Mouse (Mus musculus) heart, postnatal 36 days (tissue): ENCODE results near the gene Homer2. TPM values are rescaled to one million over a fixed set of nuclear protein-coding genes. Genes with fewer than 3 reads are reported as not detected.
A peak's percentile ranks its signal among the peaks of the same experiment; 100 is the strongest.

Source experiments
- DNase-seq, 2 experiments: peaks; one replicate each; pipeline ENCODE4 v3.0.0; 2021 to 2022
- intact Hi-C: fragments of 180-260 bp; cut with DNase I; formaldehyde crosslinking; loops from one replicate; pipeline ENCODE4 v1.15.1; 2025
- total RNA-seq, 2 experiments: library from RNA; stranded (reverse); gene quantifications; 2 replicates each; pipeline ENCODE4 v1.2.3; 2021

The Homer2 gene
- total RNA-seq = 100 to 1,000 TPM in 1 of 2 experiments, 10 to 100 TPM in 1; 89.6 to 108 TPM

- intact Hi-C loops = no loop called here
- peak in 1 of 2 experiments; percentile 42 for DNase-seq
Measured at GRCm38 (mm10) chr7:81707471-81708140, at the start of gene Homer2. Gene Homer2 (minus strand): TSS chr7:81707527.

DNA sequence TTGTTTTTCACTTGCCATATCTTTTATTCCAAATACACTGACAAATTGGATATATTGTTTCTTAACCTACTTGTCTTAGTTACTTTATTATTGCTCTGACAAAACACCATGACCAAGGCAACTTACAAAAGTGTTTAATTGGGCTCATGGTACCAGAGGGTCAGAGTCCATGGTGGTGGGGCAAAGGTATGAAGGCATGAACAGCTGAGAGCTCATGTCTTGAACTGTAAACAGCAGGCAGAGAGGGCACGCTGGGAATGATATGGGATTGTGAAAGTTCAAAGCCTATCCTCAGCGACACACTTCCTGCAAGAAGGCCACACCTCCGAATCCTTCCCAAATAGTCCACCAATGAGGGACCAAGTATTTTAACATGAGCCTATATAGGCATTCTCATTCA lies 40.6 kb upstream of the Homer2 start:
- no peak for DNase-seq
- intact Hi-C loops = loop anchor here (5.0 kb wide), 1 partner anchor 136 kb away; no protein-coding TSS in a partner anchor

GRCm38 (mm10) chr7:81744145-81744544 lies 36.8 kb upstream of the Homer2 start:
- intact Hi-C loops = loop anchor here (5.0 kb wide), 1 partner anchor 287 kb away; the partner anchor contains the start of gene Cpeb1
- peak; percentile 17 to 32 for DNase-seq

DNA sequence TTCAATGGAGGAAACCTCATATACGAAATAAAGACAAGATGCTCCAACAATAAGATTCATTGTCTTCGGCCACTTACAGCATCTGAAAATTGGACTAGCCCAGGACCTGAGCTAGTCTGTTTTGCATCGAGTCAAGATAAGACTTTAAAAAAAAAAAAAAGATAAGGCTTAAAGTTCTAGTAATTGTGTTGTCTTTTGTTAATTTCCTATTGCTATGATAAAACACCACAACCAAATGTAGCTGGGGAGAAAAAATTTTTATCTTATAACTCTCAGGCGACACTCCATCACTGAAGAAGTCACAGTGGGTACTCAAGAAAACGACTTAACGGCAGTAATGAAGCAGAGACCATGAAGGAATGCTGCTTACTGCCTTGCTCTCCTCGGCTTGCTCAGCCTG lies 32.7 kb upstream of the Homer2 start:
- intact Hi-C loops = loop anchor here (5.0 kb wide), 1 partner anchor 283 kb away; the partner anchor contains the start of gene Cpeb1
- DNase-seq = no peak

DNA sequence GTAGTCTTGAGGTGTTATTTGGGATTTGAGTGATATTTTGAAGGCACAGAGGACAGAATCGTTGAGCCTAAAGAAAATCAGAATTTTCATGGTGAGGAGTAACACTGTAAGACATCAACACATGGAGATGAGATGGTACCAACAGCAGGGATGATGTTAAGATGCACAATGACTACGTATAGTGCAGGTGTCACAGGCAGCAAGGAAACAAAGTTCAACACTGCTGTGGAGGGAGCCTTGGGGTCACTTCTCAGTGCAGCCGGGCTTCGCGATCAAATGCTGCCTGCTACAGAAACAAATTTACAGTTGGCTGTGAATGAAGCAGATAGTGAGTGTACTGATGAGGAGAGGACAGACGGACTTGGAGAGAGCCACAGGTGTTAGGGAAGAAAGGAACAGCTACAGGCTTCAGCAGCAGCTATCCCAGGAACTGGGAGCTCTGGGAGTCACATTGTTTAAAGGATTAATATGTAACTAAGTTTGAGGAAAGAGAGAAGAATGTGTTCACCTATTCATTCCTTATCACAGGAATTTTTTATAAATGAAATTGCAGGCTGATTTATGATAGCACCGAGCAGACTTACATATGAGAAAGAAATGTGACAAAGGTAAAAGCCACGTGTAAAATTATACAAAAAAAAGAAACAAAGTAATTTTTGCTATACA lies 31.5 kb upstream of the Homer2 start:
- intact Hi-C loops = no loop called here
- DNase-seq = no peak

GRCm38 (mm10) chr7:81735300-81736048 lies 28.1 kb upstream of the Homer2 start:
- intact Hi-C loops = no loop called here
- DNase-seq = no peak

- no peak for DNase-seq
- intact Hi-C loops = no loop called here
Measured at GRCm38 (mm10) chr7:81732183-81733089, 25.1 kb upstream of the Homer2 start.

DNA sequence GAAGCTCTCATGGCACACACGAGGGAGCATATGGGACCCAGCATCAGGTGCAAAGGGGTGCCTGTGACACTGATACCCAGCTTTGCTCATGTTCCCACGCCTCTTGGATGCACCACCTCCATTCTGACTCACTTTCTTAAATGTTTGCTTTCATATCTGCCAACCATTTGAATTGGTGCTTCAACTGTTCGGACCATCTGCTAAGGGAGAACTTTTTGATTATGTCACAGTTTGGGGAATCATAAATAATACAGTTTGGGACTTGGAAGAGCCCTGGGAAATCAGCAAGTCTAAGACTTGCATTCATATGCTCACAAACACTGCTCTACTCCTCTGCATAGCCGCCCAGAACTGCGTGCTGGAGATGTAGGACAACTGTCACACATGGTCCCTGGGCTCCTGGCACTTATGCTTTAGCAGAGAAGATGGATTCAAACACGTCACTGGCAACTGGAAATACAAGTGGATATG lies 23.9 kb upstream of the Homer2 start:
- DNase-seq = no peak
- intact Hi-C loops = no loop called here

DNA sequence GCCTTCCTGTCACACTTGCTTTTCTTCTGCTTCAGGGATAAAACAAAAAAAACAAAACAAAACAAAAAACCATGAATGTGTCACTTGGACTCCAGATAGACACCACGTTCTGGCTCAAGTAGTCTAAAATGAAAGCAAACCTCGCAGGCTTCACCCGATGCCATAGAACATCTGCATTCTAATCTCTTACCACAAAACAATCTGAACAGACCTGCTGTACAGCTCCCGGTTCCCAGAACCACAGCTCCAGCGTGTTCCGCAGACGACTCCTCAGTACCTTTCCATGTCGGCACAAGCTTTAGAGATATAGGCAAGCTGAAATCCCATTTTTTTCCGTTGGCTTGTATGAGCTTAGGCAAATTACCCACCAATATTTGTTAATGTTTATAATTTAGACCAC lies 22.5 kb upstream of the Homer2 start:
- intact Hi-C loops = no loop called here

DNA sequence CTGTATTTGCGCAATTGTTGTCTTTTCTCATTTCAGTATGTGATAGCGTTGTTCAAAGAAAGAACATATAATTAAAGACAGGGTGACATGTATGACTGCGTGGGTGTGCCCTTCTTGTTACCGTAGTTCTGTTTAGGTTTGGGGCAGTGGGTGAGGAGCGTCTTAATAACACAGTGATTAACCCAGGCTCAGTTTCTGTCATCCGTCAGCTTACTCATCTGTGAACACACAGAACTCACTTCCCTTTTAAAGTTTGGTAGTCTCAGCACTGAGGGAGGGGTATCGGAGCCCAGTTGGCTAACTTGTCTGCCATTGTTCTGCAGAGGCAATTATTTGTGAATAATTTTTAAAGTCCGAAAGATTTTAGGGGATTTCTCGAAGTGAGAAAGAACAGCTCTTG lies 20.4 kb upstream of the Homer2 start:
- intact Hi-C loops = no loop called here

More for the DNA sequence above, 22.5 kb upstream of the Homer2 start:
- DNase-seq = no peak

GRCm38 (mm10) chr7:81726728-81727005 lies 19.3 kb upstream of the Homer2 start:
- intact Hi-C loops = no loop called here
- no peak for DNase-seq

More for the DNA sequence above, 20.4 kb upstream of the Homer2 start:
- no peak for DNase-seq

DNA sequence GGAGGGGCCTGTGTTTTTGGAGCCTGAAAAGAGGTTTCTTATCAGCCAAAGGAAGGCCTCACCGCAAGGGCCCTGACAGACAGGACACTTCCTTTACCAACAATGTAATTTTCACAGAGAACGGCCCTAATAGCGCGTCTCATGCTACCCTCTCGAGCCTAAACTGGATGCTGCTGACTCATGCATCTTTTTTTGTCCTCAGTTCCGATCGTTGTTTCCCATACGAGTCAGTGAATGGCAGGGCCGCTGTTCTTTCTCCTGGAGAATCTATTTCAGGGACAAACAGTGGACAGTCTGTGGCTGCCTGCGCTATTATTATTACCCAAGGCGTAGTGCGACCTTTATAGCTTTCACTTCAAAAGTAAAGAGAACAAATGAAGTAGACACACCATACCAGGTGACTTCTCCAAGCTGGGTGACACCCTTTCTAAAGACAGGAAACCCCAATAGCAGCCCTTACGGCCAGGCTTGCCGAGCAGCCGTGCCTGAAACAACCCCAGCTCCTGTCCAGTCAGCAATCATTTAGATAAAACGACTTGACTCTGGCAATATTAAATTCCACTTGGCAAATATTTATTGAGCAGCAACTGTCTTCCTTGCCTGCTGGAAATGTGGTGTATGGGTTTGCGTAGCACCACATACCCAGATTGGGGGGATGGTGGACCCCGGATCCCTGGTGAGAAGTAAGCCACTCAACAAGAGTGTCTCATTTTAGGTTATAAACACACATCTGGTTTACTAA lies 18.8 kb upstream of the Homer2 start:
- DNase-seq = peak in 1 of 2 experiments; percentile 18
- intact Hi-C loops = no loop called here

- no peak for DNase-seq
- intact Hi-C loops = no loop called here
Measured at GRCm38 (mm10) chr7:81723851-81724250, 16.5 kb upstream of the Homer2 start.

GRCm38 (mm10) chr7:81721271-81721670 lies 13.9 kb upstream of the Homer2 start:
- DNase-seq = peak in 1 of 2 experiments; percentile 14
- intact Hi-C loops = no loop called here

DNA sequence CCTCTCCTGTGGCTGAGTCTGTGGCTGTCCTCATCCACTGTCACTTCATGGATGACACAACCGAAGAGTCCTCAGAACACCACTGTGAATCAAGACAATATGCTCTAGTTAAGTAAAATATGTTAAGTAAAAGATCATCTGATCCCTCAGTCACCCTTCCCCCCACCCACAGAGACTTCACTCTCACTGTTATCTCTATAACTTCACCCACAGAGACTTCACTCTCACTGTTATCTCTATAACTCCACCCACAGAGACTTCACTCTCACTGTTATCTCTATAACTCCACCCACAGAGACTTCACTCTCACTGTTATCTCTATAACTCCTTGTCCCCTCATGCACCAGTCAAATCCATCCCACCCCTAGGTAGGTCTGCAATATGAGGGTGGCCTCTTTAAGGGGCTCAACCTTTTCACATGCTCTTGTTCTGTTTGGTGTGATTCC lies 11.9 kb upstream of the Homer2 start:
- no peak for DNase-seq
- intact Hi-C loops = no loop called here

DNA sequence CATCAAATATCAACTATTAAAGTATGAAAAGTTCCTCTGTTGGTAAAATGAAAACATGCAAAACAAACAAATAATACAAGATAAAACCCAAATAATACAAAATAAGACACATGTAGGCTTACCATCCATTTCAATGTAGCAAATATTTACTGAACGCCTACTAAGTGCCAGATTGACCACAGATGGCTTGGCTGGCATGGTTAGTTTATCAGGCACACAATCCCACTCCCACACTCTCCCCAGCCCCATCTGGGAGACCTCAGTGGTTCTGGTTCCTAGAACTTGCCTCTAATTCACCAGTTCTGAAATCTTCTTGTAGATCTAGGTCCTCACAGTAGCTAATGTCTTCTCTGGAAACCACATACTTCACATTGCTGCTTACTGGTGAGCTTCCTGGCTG lies 11.3 kb upstream of the Homer2 start:
- intact Hi-C loops = no loop called here
- DNase-seq = no peak

DNA sequence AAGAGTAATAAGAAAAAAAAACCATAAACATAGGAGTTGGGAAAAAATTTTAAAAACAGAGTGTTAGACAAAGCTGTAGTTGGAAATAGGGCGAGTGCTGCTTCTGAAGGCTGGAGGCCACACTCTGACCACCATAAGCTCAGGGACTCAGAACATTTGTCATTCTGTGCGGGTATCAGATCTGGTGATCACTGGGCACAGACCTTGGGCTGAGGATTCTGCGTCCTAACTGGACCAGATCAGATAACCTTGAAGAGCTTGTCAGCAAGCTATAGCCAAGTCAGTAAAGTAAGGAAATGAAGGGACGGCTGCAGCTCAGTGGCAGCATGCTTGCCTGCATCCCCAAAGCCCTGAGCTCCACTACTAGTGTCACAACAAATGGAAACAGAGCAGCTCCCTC lies 2.8 kb upstream of the Homer2 start:
- no peak for DNase-seq
- intact Hi-C loops = no loop called here

DNA sequence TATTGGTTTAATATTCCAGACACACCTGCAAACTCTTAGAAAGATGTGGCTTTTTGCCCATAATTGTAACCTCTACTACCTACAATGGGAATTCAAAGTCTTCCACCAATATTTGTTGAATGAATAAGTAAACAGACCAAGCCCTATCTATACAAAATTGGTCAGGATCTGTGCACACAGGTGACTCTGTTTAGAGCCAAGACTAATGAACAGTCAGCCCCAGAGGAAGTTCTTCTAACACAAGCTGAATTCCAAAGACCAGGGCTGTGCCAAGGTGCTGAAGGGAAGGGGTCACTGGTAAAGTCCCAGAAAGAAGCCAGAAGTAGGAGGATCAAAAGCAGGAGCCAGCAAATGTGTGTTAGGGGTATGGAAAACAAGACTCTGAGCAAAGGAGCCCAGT lies 838 bp upstream of the Homer2 start:
- DNase-seq = no peak
- intact Hi-C loops = no loop called here
